Mouse (Mus musculus) ES-Bruce4 (cell line): Measurements from ENCODE around the gene Klhl28. TPM values are rescaled to one million over a fixed set of nuclear protein-coding genes. Genes with fewer than 3 reads are reported as not detected.

Experiments used
- H3K27ac ChIP-seq: 2 replicates; pipeline ENCODE4 v1.5.1; 2012; ENCODE audit warnings: low read length, inconsistent platforms; ENCODE audit not compliant: insufficient read depth
- H3K27me3 ChIP-seq: 2 replicates; pipeline ENCODE4 v1.6.1; 2012; ENCODE audit warnings: mild to moderate bottlenecking, low read length, inconsistent platforms; ENCODE audit not compliant: control insufficient read depth, poor library complexity, insufficient read depth, severe bottlenecking
- H3K36me3 ChIP-seq: 2 replicates; pipeline ENCODE4 v1.6.1; 2012; ENCODE audit warnings: inconsistent platforms, mild to moderate bottlenecking, low read length, moderate library complexity; ENCODE audit not compliant: control insufficient read depth, poor library complexity, insufficient read depth, severe bottlenecking
- H3K4me1 ChIP-seq: one replicate; pipeline ENCODE4 v1.8.1; 2011; ENCODE audit warnings: low read length; ENCODE audit not compliant: control insufficient read depth, insufficient read depth
- H3K4me3 ChIP-seq: 2 replicates; pipeline ENCODE4 v1.5.1; 2011; ENCODE audit warnings: low read depth, mild to moderate bottlenecking, low read length
- H3K9ac ChIP-seq: 2 replicates; pipeline ENCODE4 v1.6.1; 2012; ENCODE audit warnings: low read depth, mild to moderate bottlenecking, inconsistent platforms; ENCODE audit not compliant: poor library complexity, severe bottlenecking
- H3K9me3 ChIP-seq: replicated peaks from 2 replicates; pipeline ENCODE4 v1.6.1; 2012; ENCODE audit warnings: mild to moderate bottlenecking, low read length, inconsistent platforms; ENCODE audit not compliant: control insufficient read depth, poor library complexity, insufficient read depth, severe bottlenecking
- CTCF ChIP-seq: IDR thresholded peaks from one replicate; pipeline ENCODE4 v1.8.1; 2011; ENCODE audit warnings: low read depth, low read length
- EP300 ChIP-seq: IDR thresholded peaks from 2 replicates; pipeline ENCODE4 v1.6.1; 2011; ENCODE audit warnings: low read depth, low read length; ENCODE audit not compliant: insufficient read depth
- POLR2A ChIP-seq: IDR thresholded peaks from one replicate; pipeline ENCODE4 v1.8.1; 2011; ENCODE audit warnings: low read length; ENCODE audit not compliant: insufficient read depth
- polyA plus RNA-seq: library from polyadenylated mRNA; stranded (reverse); fragments of >200 nt; gene quantifications from 2 replicates; pipeline ENCODE4 v1.2.4, GENCODE M21; 2011; ENCODE audit warnings: low read depth; ENCODE audit not compliant: missing spikeins, insufficient read depth, insufficient read length

The Klhl28 gene
- polyA plus RNA-seq, 1 experiment, result 19.8 TPM

DNA sequence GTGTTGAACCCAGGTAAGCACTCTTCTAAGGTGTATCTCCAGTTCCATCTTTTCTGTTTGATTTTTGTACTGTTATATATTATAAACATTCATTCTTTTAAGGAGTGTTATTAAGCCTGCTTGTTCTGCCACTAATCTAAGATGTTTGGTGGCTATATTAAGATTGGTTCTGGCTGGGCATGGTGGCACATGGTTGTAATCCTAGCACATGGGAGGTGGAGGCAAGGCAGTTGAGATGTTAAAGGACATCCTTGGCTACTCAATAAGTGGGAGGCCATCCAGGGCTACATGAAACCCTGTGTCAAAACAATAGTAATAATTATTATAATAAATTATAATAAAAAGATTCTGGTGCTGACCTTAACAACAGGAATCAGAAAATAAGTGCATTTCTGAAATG, 6.1 kb upstream of the Klhl28 start:
- no peak overlapping the region for H3K9ac ChIP-seq
- TF ChIP-seq POLR2A, result no peak
- TF ChIP-seq CTCF, result no peak
- TF ChIP-seq EP300, result no peak
- H3K4me3 ChIP-seq, result no peak overlapping the region

GRCm38 (mm10) chr12:64968067-64968466, 2.7 kb upstream of the Klhl28 start:
- H3K9ac ChIP-seq, result peak overlapping the region; percentile 0; the same call in 1 of the 2 replicates
- peaks cover 5% of the 10 kb centered on the region; the same call in 1 of the 2 replicates for H3K36me3 ChIP-seq
- H3K27ac ChIP-seq, result no peak overlapping the region
- TF ChIP-seq CTCF (no peak), EP300 (no peak), POLR2A (no peak)
- H3K27me3 ChIP-seq, result no peaks in the 10 kb centered on the region
- no peaks in the 10 kb centered on the region for H3K9me3 ChIP-seq
- peak overlapping the region; percentile 34; the same call in 1 of the 2 replicates for H3K4me3 ChIP-seq
- H3K4me1 ChIP-seq, result peaks cover 1% of the 10 kb centered on the region

More for the DNA sequence above, 6.1 kb upstream of the Klhl28 start:
- H3K27ac ChIP-seq, result no peak overlapping the region
- H3K36me3 ChIP-seq, result peaks cover 5% of the 10 kb centered on the region; the same call in 1 of the 2 replicates
- H3K27me3 ChIP-seq, result no peaks in the 10 kb centered on the region
- peaks cover 1% of the 10 kb centered on the region for H3K4me1 ChIP-seq
- H3K9me3 ChIP-seq, result no peaks in the 10 kb centered on the region

GRCm38 (mm10) chr12:64967470-64967869, 2.1 kb upstream of the Klhl28 start:
- H3K9ac ChIP-seq, result peak overlapping the region; percentile 78
- H3K9me3 ChIP-seq, result no peaks in the 10 kb centered on the region
- H3K4me1 ChIP-seq, result peaks cover 1% of the 10 kb centered on the region
- H3K4me3 ChIP-seq, result peak overlapping the region; percentile 67
- H3K27me3 ChIP-seq, result no peaks in the 10 kb centered on the region
- peaks cover 5% of the 10 kb centered on the region; the same call in 1 of the 2 replicates for H3K36me3 ChIP-seq
- H3K27ac ChIP-seq, result no peak overlapping the region
- no peak for TF ChIP-seq CTCF
- TF ChIP-seq POLR2A, result no peak

- peaks cover 1% of the 10 kb centered on the region for H3K4me1 ChIP-seq
- no peaks in the 10 kb centered on the region for H3K9me3 ChIP-seq
- no peak overlapping the region for H3K27ac ChIP-seq
- H3K4me3 ChIP-seq, result peak overlapping the region; percentile 92
- TF ChIP-seq CTCF (no peak), POLR2A (no peak), EP300 (no peak)
- peaks cover 5% of the 10 kb centered on the region; the same call in 1 of the 2 replicates for H3K36me3 ChIP-seq
- no peaks in the 10 kb centered on the region for H3K27me3 ChIP-seq
- H3K9ac ChIP-seq, result peak overlapping the region; percentile 78
These were observed 1.5 kb upstream of the Klhl28 start for GRCm38 (mm10) chr12:64966652-64967435.

GRCm38 (mm10) chr12:64966101-64966631, 832 bp upstream of the Klhl28 start:
- peak overlapping the region; percentile 92 for H3K4me3 ChIP-seq
- H3K27ac ChIP-seq, result 0 out of 2 replicates have a peak overlapping the region, but pooled peaks have one; percentile 2
- no peaks in the 10 kb centered on the region for H3K9me3 ChIP-seq
- H3K9ac ChIP-seq, result peak overlapping the region; percentile 78
- no peak for TF ChIP-seq CTCF
- no peak for TF ChIP-seq POLR2A
- peaks cover 5% of the 10 kb centered on the region; the same call in 1 of the 2 replicates for H3K36me3 ChIP-seq
- H3K4me1 ChIP-seq, result no peaks in the 10 kb centered on the region
- H3K27me3 ChIP-seq, result no peaks in the 10 kb centered on the region

DNA sequence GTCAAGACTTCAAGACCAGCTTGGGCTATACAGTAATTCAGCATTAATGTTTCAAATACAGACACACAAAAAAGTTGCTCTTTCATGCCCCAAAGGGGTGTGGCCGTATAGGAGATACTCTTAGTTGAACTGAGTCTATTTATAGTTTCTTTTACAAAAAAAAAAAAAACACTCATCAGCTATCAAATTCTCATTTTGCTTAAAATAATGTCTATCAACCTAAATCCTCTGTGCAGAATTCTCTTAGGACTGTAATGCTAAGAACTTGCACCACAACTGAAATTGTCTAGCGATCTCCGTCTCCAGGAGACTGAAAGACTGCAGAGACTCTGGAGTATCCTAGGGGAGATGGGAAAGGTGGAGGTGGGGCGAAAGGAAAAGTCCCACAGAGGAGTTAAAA, 774 bp downstream of the Klhl28 start:
- peak overlapping the region; percentile 55 for H3K9ac ChIP-seq
- H3K4me3 ChIP-seq, result peak overlapping the region; percentile 97
- no peaks in the 10 kb centered on the region for H3K27me3 ChIP-seq
- no peaks in the 10 kb centered on the region for H3K9me3 ChIP-seq
- H3K36me3 ChIP-seq, result no peaks in the 10 kb centered on the region
- no peaks in the 10 kb centered on the region for H3K4me1 ChIP-seq
- H3K27ac ChIP-seq, result no peak overlapping the region
- no peak for TF ChIP-seq POLR2A
